Comparison of ENCODE assay signal across 15 mouse cellular contexts in genomic region chr15:101279430-101279999, GRCm38 (mm10). TPM values are rescaled to one million over a fixed set of nuclear protein-coding genes. Genes with fewer than 3 reads are reported as not detected.
DNase-seq lines count a peak whose midpoint lies in the region; ATAC-seq and TF ChIP-seq lines count a peak whose summit lies in the region.
"Had no signal": no experiment of that assay in that cellular context is flagged by ENCODE, and none has a peak within 500 bp of the region (broad histone marks: within the 10 kb centered on the region; RNA-seq: fewer than 3 reads in every experiment).

No protein-coding gene starts in this region.

- intact Hi-C loops in heart, postnatal 10 days (cut with DNase I) = no loop called here

- H3K4me1 ChIP-seq in lung, embryonic 16.5 days (replicated peaks; ENCODE audit: control insufficient read depth, insufficient read depth, low read length) = peaks cover 8% of the 10 kb centered on the region
- no peaks in the 10 kb centered on the region; the same call in none of the 2 replicates for H3K4me1 ChIP-seq in stomach, postnatal 0 days (replicated peaks; ENCODE audit: control insufficient read depth, insufficient read depth)

- H3K27me3 ChIP-seq in lung, embryonic 16.5 days (ENCODE audit: control insufficient read depth, insufficient read depth, low read depth, low read length) = no peaks in the 10 kb centered on the region
- H3K27me3 ChIP-seq in stomach, postnatal 0 days (ENCODE audit: control insufficient read depth, insufficient read depth, low read length) = no peaks in the 10 kb centered on the region
- H3K27me3 ChIP-seq: Patski had no signal

- DNase-seq in heart, adult 11 months = peak; percentile 95
- no peak for DNase-seq in heart, postnatal 10 days
- DNase-seq in lung, adult 18-20 months = no peak
- peak; percentile 83 for DNase-seq in adrenal gland, postnatal 25 days
- no peak for DNase-seq in stomach, postnatal 0 days (ENCODE audit: low spot score)
- no peak for DNase-seq in embryo, embryonic 10 days (ENCODE audit: low spot score)
- DNase-seq in left cerebral cortex, adult 9 months (ENCODE audit: low spot score in 2 of 2) = no peak
- DNase-seq: B cell, adult 2 months; kidney, adult 11 months; thymus, postnatal 14 days had no signal

- no peak overlapping the region for H3K27ac ChIP-seq in lung, embryonic 16.5 days (ENCODE audit: low read length)
- H3K27ac ChIP-seq in stomach, postnatal 0 days (replicated peaks) = no peak overlapping the region
- H3K27ac ChIP-seq: liver, embryonic 14.5 days had no signal

- 0 out of 2 replicates have a peak overlapping the region, but pooled peaks have one; percentile 3 for H3K9ac ChIP-seq in lung, embryonic 16.5 days (ENCODE audit: low read length)
- 0 out of 2 replicates have a peak overlapping the region, but pooled peaks have one; percentile 13 for H3K9ac ChIP-seq in stomach, postnatal 0 days (ENCODE audit: low read length)
- H3K9ac ChIP-seq: liver, embryonic 14.5 days had no signal

- no peak overlapping the region for H3K4me2 ChIP-seq in lung, embryonic 16.5 days (ENCODE audit: low read depth, low read length)
- no peak overlapping the region for H3K4me2 ChIP-seq in stomach, postnatal 0 days (replicated peaks; ENCODE audit: low read depth)

- no peak for TF ChIP-seq CTCF in stomach, postnatal 0 days (IDR thresholded peaks at IDR 0.05; ENCODE audit: low read depth)

- WGBS in lung, embryonic 16.5 days = 48% methylated on average over 12 of the region's 12 CpGs
- WGBS in stomach, postnatal 0 days = 53% methylated on average over 12 of the region's 12 CpGs

- no peak overlapping the region for H3K4me3 ChIP-seq in lung, embryonic 16.5 days (ENCODE audit: low read length)
- H3K4me3 ChIP-seq in stomach, postnatal 0 days (ENCODE audit: low read depth, low read length) = no peak overlapping the region

- H3K36me3 ChIP-seq in lung, embryonic 16.5 days (ENCODE audit: control insufficient read depth, insufficient read depth, low read length) = no peaks in the 10 kb centered on the region
- H3K36me3 ChIP-seq in stomach, postnatal 0 days (ENCODE audit: control insufficient read depth, insufficient read depth, low read length) = peaks cover 2% of the 10 kb centered on the region; the same call in 1 of the 2 replicates

- TF ChIP-seq EP300 in stomach, postnatal 0 days (optimal IDR thresholded peaks at IDR 0.05) = no peak

- ATAC-seq in lung, embryonic 16.5 days (ENCODE audit: low read depth) = no peak
- ATAC-seq in stomach, postnatal 0 days (ENCODE audit: low FRiP score, low TSS enrichment) = no peak
- ATAC-seq: Patski had no signal

- H3K9me3 ChIP-seq in lung, embryonic 16.5 days (ENCODE audit: control insufficient read depth, low read length) = no peaks in the 10 kb centered on the region
- H3K9me3 ChIP-seq in stomach, postnatal 0 days (ENCODE audit: control insufficient read depth, low read length) = no peaks in the 10 kb centered on the region

RNA-seq across cellular contexts. Expression of gene Atg101, which starts 4.6 kb away (rescaled TPM):
- total RNA-seq in heart, postnatal 10 days (2021) = 10 to 100 TPM; 24.1 to 28.2 TPM
- polyA plus RNA-seq in lung, embryonic 16.5 days (2015; fragmentation: Nextera tagmentation; extraction: Ambion mirVana) = 75.0 and 82.4 TPM in 2 replicates
- total RNA-seq in adrenal gland, postnatal 25 days (2021) = 40.6 and 44.5 TPM in 2 replicates
- polyA plus RNA-seq in stomach, postnatal 0 days (2015; fragmentation: Nextera tagmentation; extraction: Ambion mirVana) = 49.3 and 50.4 TPM in 2 replicates

RNA-seq across cellular contexts. Expression of gene 6030408B16Rik, which starts 13.5 kb away (rescaled TPM):
- 1 to 10 TPM; 2.3 to 3.6 TPM for total RNA-seq in heart, postnatal 10 days (2021)
- polyA plus RNA-seq in lung, embryonic 16.5 days (2015; fragmentation: Nextera tagmentation; extraction: Ambion mirVana) = 57.2 and 59.7 TPM in 2 replicates
- 0.27 TPM in 1 of 2 replicates, not detected in the other for total RNA-seq in adrenal gland, postnatal 25 days (2021)
- 2.4 TPM in 2 replicates for polyA plus RNA-seq in stomach, postnatal 0 days (2015; fragmentation: Nextera tagmentation; extraction: Ambion mirVana)
- total RNA-seq: layer of hippocampus, postnatal 10 days; megakaryocyte progenitor cell, adult 5-6 weeks had no signal
- polyA plus RNA-seq: Patski had no signal

RNA-seq across cellular contexts. Expression of gene Nr4a1, which starts 25.4 kb away (rescaled TPM):
- total RNA-seq in heart, postnatal 10 days (2021) = 10 to 100 TPM; 16.8 to 20.4 TPM
- polyA plus RNA-seq in lung, embryonic 16.5 days (2015; fragmentation: Nextera tagmentation; extraction: Ambion mirVana) = 10.8 and 11.5 TPM in 2 replicates
- 98.7 and 131 TPM in 2 replicates for total RNA-seq in adrenal gland, postnatal 25 days (2021)
- polyA plus RNA-seq in stomach, postnatal 0 days (2015; fragmentation: Nextera tagmentation; extraction: Ambion mirVana) = 9.4 and 17.1 TPM in 2 replicates

RNA-seq across cellular contexts. Expression of gene Grasp, which starts 55.5 kb away (rescaled TPM):
- total RNA-seq in heart, postnatal 10 days (2021) = 10 to 100 TPM; 14.9 to 18.0 TPM
- polyA plus RNA-seq in lung, embryonic 16.5 days (2015; fragmentation: Nextera tagmentation; extraction: Ambion mirVana) = 5.6 and 6.1 TPM in 2 replicates
- total RNA-seq in adrenal gland, postnatal 25 days (2021) = 9.8 and 16.3 TPM in 2 replicates
- polyA plus RNA-seq in stomach, postnatal 0 days (2015; fragmentation: Nextera tagmentation; extraction: Ambion mirVana) = 2.0 TPM in 2 replicates

Comparison
In these comparisons a context has a peak if more than half of its experiments do, and no peak if none do; other contexts are left out.
1. DNase-seq: peak in heart, adult 11 months (single experiment) and adrenal gland, postnatal 25 days (single experiment); none in heart, postnatal 10 days (0 of 2), lung, adult 18-20 months (0 of 2), stomach, postnatal 0 days (single experiment), embryo, embryonic 10 days (single experiment) and left cerebral cortex, adult 9 months (0 of 2).